Mouse (Mus musculus) left cerebral cortex, postnatal 14 days (tissue): ENCODE measurements at regions not wholly inside any gene's neighbourhood (a gene's known extent, or its start where the extent isn't known, plus 50 kb on each side); places are given as distances from the start of the nearest gene placed in this dataset.

Experiments
- DNase-seq, 2 experiments: peaks; one replicate each; pipeline ENCODE4 v3.0.0; 2021 to 2022; ENCODE audit warnings: low spot score in 2 of 2, mixed read lengths in 1 of 2
- intact Hi-C: fragments of 180-260 bp; cut with DNase I; formaldehyde crosslinking; loops from one replicate; pipeline ENCODE4 v1.15.1; 2025

DNA sequence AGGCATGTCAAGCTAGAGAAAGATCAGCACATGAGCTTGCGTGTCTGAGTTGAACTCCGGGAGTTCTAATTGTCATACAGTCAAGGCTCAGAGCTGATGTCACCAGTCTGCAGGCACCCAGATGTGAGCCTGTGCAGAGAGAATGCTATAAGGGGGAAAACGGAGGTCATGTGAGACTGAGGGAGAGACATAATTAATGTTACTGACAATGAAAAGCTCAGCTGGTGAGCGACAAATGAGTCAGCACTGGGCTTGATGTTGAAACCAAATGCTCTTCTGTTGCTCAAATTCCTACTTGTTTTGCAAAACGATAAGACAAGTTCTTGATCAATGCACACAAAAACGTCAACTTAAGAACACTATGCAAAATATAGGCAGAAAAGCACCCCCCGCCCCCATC is 116.1 kb upstream of the Cpeb2 start:
- DNase-seq: no peak
- intact Hi-C loops: no loop called here

DNA sequence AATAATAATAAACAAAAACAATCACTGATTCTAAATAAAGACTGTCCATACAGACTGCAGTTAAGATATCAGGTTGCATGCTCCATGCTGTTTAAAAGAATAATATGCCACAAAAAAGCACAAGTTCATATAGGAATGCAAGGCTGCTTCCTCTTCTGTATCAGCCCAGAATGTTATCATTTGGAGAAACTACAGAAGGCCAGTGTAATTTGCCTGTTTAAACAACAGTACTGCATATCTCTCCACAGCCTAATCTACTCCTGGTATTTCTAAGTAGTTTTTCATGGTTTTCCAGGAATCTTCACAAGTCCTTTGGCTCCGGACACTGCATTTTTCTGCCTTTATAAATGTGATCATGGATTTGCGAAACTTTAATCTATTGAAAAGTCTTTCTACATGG is 111.9 kb upstream of the Cpeb2 start:
- intact Hi-C loops: no loop called here
- no peak for DNase-seq

DNA sequence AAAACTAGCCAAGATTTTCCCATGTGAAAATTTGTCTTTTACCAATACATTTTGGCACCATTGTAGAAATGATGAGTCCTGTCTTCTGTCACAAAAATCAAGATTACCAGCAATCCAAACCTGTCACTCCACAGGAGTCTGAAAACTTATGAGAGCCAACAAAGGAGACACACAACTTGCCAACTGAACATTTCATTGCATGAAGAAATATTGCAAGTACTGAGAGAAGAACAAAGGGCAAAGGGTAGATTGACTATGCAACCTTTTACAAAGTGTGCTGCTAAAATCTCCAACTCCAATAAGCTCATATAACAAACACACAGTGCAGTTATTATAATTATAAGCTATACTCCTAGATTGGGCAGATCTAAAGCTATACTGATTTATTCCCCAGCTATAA is 108.7 kb upstream of the Cpeb2 start:
- intact Hi-C loops: no loop called here
- DNase-seq: no peak

DNA sequence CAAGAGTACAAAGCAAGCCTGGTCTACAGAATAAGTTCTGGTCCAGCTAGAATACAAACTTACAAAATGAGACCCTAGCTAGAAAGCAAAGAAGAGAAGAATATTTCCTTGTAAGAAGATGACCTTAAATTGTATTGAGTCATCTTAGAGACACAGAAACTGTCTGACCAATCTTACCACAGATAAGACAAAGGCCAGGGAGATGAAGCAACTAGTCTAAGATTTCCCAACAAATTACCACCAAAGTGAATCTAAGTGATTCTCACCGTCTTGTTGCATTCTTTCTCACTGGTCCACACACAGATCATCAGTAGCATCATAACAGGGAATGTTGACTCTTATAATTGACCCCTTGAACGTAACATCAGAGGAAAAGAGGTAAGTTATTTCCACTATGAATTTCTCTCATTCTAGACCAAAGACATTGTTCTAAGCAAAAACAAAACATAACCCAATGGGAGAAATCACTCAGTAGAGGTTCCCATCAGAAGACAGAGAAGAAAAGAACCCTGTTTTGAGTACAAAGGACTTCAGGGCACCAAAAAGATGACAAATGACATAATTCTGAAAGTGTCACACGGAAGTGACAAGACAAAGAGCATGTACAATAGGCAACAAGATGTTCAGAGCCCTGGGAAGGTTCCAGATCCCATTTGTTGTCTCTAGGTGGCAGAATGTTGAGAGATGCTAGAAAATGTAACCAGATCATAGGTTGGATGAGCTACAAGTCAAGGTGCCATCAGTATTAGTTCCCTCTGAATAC is 107.0 kb upstream of the Cpeb2 start:
- no peak for DNase-seq
- intact Hi-C loops: no loop called here

DNA sequence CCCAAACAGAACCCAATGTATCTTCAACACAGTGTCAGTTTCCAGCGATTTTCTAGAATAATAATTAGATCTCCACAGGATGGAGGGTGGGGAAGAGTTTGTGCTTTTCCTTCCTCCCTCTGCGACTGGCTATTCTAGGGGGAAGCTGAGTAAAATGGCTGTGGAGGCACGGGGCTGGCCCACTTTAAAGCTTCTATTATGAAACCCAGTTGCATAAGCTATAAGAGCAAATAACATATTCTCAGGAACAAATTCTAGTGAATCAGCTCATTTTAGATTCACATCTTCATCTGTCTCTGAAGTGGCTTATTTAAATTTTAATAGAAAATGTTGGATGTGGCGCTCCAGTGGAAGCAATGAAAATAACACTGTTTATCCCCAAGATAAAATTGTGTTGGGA is 102.6 kb upstream of the Cpeb2 start:
- intact Hi-C loops: no loop called here

DNA sequence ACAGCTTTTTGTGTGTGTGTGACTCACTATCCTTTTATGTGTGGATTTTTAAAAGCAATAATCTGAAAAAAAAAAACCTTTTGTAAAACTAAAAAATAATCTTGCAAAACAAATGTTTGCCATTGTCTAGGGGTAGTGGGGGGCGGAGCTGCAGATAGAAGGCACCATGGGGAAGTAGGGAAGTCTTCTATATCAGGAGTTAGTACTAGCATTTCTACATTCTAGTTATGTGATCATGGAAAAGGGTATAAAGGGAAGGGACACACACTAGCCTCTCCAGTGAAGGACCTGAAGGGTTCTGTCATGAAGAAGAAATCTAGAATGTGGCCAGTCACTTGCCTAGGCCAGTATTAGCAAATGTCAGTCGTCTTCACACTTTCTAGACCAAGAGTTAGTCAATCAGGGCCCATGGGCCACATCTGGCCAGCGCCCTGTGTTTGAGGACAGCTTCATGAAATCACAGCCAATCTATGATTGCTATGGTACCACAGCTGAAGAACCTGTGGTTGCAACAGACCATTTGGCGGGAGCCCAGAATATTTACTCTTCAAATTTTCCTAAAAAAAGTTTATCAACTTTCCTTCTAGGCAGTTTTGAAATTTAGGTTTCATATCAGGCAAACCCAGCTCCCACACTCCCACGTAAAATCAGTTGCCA is 101.9 kb upstream of the Cpeb2 start:
- intact Hi-C loops: no loop called here

More for the DNA sequence above, 102.6 kb upstream of the Cpeb2 start:
- peak in 1 of 2 experiments; percentile 9 for DNase-seq

DNA sequence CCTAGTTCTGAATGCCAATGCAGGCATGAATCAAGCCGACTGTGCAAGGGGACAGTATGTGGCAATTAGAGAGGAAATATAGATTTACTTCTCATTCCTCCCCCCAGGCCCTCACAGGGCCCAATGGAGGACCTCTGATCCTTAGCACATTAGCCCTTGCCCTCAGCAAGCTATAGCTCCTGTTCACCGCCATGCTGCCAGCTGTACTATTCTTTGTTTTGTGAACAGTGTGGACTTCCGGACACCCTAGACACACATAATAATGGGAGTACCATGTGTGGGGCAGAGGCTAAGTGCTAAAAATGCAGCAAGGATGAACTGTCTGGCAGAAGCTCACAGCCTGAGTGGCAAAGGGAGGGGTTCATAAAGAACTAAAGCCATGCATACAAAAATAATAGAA is 99.3 kb upstream of the Cpeb2 start:
- intact Hi-C loops: no loop called here
- no peak for DNase-seq

More for the DNA sequence above, 101.9 kb upstream of the Cpeb2 start:
- no peak for DNase-seq

DNA sequence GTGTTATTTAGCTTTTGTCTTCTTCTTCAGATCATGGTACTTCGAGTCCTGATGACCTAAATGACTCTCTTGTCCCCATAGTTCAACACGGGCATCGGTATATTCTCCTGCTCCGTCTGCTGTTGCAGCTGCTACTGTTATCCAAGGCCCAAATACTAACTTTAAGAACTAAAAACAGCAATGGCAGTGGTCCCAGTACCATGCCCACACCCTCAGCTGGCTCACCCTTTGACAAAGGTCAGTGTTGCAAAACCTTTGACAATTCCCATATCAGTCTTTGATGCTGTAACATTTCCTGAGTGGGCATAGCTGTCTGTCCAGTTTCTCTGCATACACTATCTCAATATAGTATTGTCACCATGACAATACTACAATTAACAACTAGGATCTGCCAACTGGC is 96.8 kb upstream of the Cpeb2 start:
- intact Hi-C loops: no loop called here
- no peak for DNase-seq

DNA sequence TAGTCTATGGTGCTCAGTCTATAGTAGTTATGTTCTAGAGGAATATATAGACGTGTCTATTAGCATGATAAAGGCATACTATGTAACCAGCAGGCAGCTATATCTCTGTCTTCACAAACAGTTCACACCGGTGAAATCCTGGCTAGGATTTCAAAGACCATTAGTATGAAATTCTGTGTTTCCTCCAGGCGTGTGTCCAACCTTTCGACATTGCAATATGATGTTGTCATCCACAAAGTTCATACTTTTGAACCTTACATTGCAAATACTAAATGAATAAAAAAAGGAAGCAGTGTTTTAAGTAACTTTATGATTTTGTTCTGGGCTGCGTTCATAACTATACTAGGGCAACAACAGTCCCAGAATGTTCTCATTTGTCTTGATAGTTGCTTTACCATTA is 95.2 kb upstream of the Cpeb2 start:
- intact Hi-C loops: no loop called here

DNA sequence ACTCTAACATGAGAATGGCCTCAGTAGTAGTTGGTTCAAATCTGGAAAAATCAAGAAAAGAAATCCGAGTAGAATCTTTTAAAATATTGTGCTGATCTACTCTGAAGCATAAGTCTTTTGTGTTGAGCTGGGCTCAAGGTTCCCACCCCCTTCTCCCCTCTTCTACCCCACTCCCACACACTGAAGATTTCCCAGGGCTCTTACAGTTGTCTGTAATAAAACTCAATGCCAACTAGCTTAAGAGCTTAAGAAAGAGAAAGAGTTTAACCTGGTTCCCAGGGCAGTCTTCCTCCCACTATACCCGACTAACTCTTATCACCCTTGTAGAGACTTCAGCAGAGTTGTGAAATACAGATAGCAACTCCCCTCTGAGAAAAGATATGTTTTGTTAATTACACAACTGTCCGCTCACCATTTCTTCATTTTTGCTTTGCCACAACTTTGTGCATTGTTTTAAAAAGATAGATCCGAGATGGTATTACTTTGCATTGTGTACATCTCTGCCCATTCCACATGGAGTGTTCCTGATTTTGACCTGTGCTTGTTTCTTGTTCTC is 94.0 kb upstream of the Cpeb2 start:
- no peak for DNase-seq
- intact Hi-C loops: no loop called here

More for the DNA sequence above, 95.2 kb upstream of the Cpeb2 start:
- DNase-seq: no peak

DNA sequence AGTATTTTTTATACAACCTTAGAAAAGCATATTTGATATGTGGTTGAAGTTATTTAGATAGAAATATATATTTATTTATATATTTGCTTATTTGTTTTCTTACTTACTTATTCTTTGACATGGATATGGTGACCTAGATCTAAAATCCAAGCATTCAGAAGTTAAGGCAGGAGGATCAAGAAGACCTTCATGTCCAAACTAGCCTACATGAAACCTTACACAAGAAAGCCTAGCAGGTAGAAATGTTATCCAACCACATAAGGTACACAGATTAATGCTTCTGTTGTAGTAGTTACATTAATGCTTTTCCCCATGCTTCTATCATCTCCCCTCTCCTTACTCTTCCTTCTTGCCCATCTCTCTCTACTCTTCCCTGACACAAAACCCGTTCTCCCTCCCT is 93.2 kb upstream of the Cpeb2 start:
- DNase-seq: no peak
- intact Hi-C loops: no loop called here

DNA sequence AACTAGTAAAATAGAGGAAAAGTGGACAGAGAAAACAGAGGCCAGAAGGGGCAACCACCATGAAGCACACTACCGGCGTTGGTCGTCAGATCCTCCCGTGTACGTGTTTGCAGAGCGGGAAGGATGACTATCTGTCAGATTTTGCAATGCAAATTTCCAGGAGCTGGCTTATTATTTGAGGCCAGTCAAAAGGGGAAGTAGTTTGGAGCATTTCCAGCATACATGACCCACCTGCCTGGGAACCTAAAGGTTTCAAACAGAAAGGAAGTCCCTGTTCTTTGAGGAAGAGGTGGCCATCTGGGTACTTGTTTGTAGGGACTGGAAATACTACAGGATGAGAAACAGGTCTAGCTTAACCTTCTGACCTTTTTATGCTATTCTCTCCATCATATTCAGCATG is 87.0 kb upstream of the Cpeb2 start:
- DNase-seq: no peak
- intact Hi-C loops: no loop called here

DNA sequence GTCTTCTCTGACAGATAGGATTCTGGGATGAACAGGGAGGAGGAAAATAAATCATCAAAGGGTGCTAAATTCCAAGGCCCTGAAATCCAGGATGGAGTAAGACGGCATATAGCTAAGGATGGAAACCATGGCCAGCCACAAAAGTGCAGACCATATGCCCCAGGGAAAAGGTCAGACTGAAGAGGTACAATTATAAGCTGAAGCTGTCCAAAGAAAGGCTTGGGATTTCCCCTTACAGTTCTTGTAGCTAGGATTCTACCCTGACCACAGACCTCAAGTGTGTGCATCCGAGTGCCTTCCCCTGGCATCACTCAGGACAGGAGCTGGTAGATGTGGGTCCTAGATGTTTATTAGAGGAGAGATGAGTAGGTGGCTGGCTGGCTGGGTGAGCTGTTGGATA is 86.0 kb upstream of the Cpeb2 start:
- intact Hi-C loops: no loop called here
- DNase-seq: no peak

DNA sequence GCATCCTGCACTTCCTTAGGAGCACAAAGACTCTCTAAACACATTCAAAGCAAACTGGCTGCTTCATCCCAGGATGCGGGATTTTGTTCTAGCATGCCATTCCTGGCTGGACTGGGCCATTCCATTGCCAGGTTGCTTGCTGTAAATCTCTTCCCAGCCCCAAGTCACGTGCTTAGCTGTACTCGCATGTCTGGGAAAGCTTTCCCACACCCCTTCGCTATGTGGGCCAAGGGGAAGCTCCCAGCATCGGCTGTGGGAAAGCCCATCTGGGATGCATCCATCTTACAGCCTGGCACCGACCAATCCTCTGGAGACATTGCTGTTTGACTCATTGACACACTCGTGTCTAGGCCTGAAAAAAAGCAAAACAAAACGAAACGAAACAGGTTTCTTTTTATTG is 84.5 kb upstream of the Cpeb2 start:
- DNase-seq: peak in 1 of 2 experiments; percentile 7
- intact Hi-C loops: no loop called here

DNA sequence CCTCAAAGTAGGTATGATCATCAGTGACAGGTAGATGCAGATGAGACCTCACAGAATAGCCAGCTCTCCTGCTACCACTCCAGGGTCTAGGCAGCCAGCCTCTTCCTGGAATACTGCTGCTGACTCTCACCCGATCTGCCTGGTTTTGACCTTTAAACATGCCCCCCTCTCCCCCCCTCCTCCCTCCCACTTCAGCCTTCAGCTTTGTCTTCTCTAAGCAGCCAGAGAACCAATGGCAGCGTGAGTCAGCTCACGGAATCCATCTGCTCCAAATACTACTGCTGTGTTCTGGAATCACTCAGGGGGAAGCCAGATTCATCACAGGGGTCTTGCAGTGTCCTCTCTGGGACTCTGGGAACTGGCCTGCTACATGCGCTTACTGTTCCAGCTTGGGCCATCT is 83.4 kb upstream of the Cpeb2 start:
- DNase-seq: no peak
- intact Hi-C loops: no loop called here

DNA sequence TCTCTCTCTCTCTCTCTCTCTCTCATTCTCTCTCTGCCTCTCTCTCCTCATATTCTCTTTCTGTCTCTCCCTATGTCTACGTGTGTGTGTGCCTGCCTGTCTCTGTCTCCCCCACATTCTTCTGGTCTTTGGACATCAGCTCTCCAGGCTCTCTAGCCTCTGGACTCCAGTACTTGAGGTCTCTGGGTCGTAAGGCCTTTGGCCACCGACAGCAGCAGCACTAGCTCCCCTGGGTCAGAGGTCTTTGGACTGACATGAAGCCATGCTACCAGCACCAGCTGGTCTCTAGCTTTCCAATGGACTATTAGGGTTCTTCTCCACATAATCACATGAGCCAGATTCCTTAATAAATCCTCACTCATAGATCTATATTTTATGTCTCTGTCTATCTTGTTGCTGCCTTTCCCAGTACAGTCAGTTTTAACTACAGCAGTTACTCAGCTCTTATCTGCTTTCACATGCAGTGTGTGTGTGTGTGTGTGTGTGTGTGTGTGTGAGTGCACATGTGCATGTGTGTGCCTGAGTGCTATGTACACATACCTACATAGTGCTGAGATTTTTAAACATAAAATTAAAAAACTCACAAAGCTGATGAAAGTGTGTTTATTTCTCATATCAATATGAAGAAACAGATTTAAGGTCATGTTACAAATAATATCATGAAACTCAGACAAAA is 81.7 kb upstream of the Cpeb2 start:
- intact Hi-C loops: no loop called here
- no peak for DNase-seq

DNA sequence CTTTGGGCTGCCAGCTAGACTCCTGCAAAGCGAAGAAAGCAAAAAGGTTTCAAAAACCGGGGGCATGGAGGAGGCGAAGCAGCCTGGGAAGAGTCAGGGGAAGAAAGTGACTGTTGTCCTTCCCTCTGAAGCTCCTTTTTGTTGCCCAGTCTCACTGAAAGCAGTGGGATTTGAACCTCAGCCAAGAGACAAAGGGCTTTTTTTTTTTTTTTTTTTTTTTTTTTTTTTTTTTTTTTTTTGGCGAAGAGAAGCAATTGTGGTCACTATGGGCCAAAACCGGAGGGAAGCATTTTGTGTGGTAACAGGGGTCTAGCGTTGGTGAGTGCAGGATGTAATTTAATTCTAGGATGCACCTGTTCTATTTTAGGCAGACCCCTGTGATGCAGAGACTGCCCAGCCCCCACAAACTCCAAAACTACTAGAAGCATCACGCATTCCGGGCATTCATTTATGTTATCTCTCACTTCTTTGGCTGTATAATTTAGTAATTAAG is 80.8 kb upstream of the Cpeb2 start:
- peak in 1 of 2 experiments; percentile 9 for DNase-seq
- intact Hi-C loops: no loop called here

DNA sequence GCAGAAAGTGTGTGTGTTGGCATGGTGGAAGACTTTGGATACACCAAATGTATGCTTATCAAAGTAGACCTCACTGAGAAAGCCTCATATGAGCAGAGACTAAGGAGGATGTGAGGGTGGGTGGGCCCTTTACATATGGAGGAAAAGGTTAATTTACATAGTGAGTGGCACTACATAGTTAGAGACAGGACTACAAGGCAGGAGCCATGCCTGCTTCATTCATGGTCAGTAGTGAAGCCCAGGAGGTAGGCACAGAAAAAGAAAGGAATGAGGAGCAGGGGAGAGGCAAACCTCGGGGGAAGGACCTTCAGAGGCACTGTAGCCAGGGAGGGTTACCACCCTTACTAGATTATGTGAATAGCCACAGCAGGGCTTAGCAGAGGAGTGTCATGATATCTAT is 80.1 kb upstream of the Cpeb2 start:
- no peak for DNase-seq
- intact Hi-C loops: no loop called here

DNA sequence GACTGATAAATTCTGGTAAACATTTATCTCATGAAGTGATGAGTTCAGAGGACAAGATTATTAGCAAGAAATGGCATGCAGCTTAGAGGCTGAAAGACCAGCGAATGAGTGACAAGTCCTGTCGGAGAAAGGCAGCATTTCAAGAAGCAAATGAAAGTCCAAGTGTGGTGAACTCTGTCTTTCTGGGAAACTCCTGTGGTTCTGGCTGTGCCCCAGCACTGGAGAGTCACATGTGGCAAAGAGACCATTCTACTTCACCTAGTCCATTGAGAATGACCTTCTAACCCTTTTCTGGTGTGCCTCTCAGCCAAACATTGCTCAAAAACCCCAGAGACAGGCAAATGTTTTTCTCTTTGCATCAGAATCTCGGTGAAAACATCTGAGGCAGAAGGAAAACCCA is 76.2 kb upstream of the Cpeb2 start:
- intact Hi-C loops: no loop called here
- no peak for DNase-seq

DNA sequence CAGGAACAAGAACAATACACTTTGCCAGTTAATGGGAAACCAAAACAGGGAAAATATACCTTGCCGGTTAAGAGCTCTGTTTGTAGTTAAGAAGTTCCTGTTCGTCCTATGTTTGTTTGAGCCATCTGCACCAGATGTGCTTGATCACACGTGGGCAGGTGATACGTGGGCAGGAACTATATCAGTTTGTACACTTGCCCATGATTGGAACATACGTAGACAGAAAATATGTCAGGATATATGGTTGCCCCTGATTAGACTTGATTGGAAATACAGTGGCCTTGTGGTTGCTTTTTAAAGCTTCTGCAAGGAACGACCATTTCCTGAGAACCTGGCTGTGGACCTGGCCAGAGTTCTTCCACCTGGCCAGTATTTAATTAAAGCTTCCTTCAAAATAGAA is 72.8 kb upstream of the Cpeb2 start:
- intact Hi-C loops: no loop called here
- DNase-seq: no peak
